Mouse (Mus musculus) ES-Bruce4 (cell line): ENCODE measurements around the gene Cfap74. TPM values are rescaled to one million over a fixed set of nuclear protein-coding genes. Genes with fewer than 3 reads are reported as not detected.
A peak's percentile ranks its signal among the peaks of the same experiment; 100 is the strongest.

ENCODE experiments used
- H3K27ac ChIP-seq: 2 replicates; pipeline ENCODE4 v1.5.1; 2012; ENCODE audit warnings: low read length, inconsistent platforms; ENCODE audit not compliant: insufficient read depth
- H3K27me3 ChIP-seq: 2 replicates; pipeline ENCODE4 v1.6.1; 2012; ENCODE audit warnings: mild to moderate bottlenecking, low read length, inconsistent platforms; ENCODE audit not compliant: control insufficient read depth, poor library complexity, insufficient read depth, severe bottlenecking
- H3K36me3 ChIP-seq: 2 replicates; pipeline ENCODE4 v1.6.1; 2012; ENCODE audit warnings: inconsistent platforms, mild to moderate bottlenecking, low read length, moderate library complexity; ENCODE audit not compliant: control insufficient read depth, poor library complexity, insufficient read depth, severe bottlenecking
- H3K4me1 ChIP-seq: one replicate; pipeline ENCODE4 v1.8.1; 2011; ENCODE audit warnings: low read length; ENCODE audit not compliant: control insufficient read depth, insufficient read depth
- H3K4me3 ChIP-seq: 2 replicates; pipeline ENCODE4 v1.5.1; 2011; ENCODE audit warnings: low read depth, mild to moderate bottlenecking, low read length
- H3K9ac ChIP-seq: 2 replicates; pipeline ENCODE4 v1.6.1; 2012; ENCODE audit warnings: low read depth, mild to moderate bottlenecking, inconsistent platforms; ENCODE audit not compliant: poor library complexity, severe bottlenecking
- H3K9me3 ChIP-seq: replicated peaks from 2 replicates; pipeline ENCODE4 v1.6.1; 2012; ENCODE audit warnings: mild to moderate bottlenecking, low read length, inconsistent platforms; ENCODE audit not compliant: control insufficient read depth, poor library complexity, insufficient read depth, severe bottlenecking
- CTCF ChIP-seq: IDR thresholded peaks from one replicate; pipeline ENCODE4 v1.8.1; 2011; ENCODE audit warnings: low read depth, low read length
- EP300 ChIP-seq: IDR thresholded peaks from 2 replicates; pipeline ENCODE4 v1.6.1; 2011; ENCODE audit warnings: low read depth, low read length; ENCODE audit not compliant: insufficient read depth
- POLR2A ChIP-seq: IDR thresholded peaks from one replicate; pipeline ENCODE4 v1.8.1; 2011; ENCODE audit warnings: low read length; ENCODE audit not compliant: insufficient read depth
- polyA plus RNA-seq: library from polyadenylated mRNA; stranded (reverse); fragments of >200 nt; gene quantifications from 2 replicates; pipeline ENCODE4 v1.2.4, GENCODE M21; 2011; ENCODE audit warnings: low read depth; ENCODE audit not compliant: missing spikeins, insufficient read depth, insufficient read length

Gene Cfap74
- polyA plus RNA-seq, 1 experiment: 3.3 TPM

- Histone ChIP-seq H3K36me3 (no peaks in the 10 kb centered on the region), H3K4me1 (no peaks in the 10 kb centered on the region), H3K9me3 (no peaks in the 10 kb centered on the region), H3K9ac (no peak overlapping the region), H3K27ac (no peak overlapping the region), H3K4me3 (peak overlapping the region; percentile 39), H3K27me3 (no peaks in the 10 kb centered on the region)
- TF ChIP-seq EP300 (no peak), POLR2A (no peak), CTCF (no peak)
Observed at GRCm38 (mm10) chr4:155398222-155398540, 10.8 kb upstream of the Cfap74 start.

DNA sequence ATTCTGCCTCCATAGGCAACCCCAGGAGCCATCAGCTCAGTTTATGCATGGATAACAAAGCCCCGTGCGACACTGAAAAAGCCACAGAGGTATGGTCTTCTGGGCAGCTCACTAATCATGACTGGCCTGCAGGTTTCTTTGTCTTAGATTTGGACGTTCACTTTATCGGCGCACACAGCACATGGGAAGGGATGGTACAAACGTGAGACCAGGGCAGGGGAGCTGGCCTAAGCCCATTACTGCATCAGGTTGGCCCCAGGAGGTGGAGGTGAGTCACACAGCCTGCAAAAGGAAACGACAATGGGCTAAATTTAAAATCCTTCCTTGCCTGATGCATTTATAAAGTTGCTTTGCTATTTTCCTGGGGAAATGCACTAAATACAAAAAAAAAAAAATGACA, 7.9 kb upstream of the Cfap74 start:
- H3K9ac ChIP-seq: no peak overlapping the region

GRCm38 (mm10) chr4:155402489-155402888, 6.5 kb upstream of the Cfap74 start:
- H3K36me3 ChIP-seq: no peaks in the 10 kb centered on the region
- no peak overlapping the region for H3K9ac ChIP-seq
- H3K27me3 ChIP-seq: no peaks in the 10 kb centered on the region
- H3K4me3 ChIP-seq: no peak overlapping the region
- peaks cover 3% of the 10 kb centered on the region; the same call in 1 of the 2 replicates for H3K9me3 ChIP-seq
- no peaks in the 10 kb centered on the region for H3K4me1 ChIP-seq
- TF ChIP-seq EP300 (no peak), CTCF (no peak), POLR2A (no peak)
- H3K27ac ChIP-seq: no peak overlapping the region

More for the DNA sequence above, 7.9 kb upstream of the Cfap74 start:
- no peaks in the 10 kb centered on the region for H3K4me1 ChIP-seq
- no peaks in the 10 kb centered on the region for H3K36me3 ChIP-seq
- peaks cover 3% of the 10 kb centered on the region; the same call in 1 of the 2 replicates for H3K9me3 ChIP-seq
- no peaks in the 10 kb centered on the region for H3K27me3 ChIP-seq
- no peak overlapping the region for H3K4me3 ChIP-seq
- H3K27ac ChIP-seq: no peak overlapping the region
- no peak for TF ChIP-seq CTCF
- TF ChIP-seq EP300: no peak
- no peak for TF ChIP-seq POLR2A

DNA sequence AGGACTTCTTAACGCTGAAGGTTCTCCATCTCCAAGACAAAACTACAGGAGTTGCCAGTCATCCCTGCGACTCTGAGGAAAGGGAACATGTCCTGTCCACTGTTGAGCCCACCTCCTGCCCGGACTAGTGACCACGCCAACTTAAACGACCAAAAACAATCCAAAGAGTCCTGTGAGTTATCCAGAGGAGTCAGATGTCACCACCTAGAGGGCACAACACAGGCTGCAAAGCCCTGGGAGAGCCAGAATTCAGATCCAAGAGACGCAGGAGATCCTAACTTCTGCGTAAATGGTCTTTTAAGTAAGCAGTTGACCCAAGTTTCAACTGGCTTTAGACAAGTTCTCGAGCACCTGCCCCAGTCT, 314 bp upstream of the Cfap74 start:
- peak overlapping the region; percentile 56 for H3K4me3 ChIP-seq
- no peak overlapping the region for H3K27ac ChIP-seq
- H3K4me1 ChIP-seq: no peaks in the 10 kb centered on the region
- peaks cover 3% of the 10 kb centered on the region; the same call in 1 of the 2 replicates for H3K9me3 ChIP-seq
- TF ChIP-seq EP300 (no peak), CTCF (peak; percentile 19)
- H3K9ac ChIP-seq: 0 out of 2 replicates have a peak overlapping the region, but pooled peaks have one; percentile 11
- no peaks in the 10 kb centered on the region for H3K27me3 ChIP-seq
- H3K36me3 ChIP-seq: no peaks in the 10 kb centered on the region

DNA sequence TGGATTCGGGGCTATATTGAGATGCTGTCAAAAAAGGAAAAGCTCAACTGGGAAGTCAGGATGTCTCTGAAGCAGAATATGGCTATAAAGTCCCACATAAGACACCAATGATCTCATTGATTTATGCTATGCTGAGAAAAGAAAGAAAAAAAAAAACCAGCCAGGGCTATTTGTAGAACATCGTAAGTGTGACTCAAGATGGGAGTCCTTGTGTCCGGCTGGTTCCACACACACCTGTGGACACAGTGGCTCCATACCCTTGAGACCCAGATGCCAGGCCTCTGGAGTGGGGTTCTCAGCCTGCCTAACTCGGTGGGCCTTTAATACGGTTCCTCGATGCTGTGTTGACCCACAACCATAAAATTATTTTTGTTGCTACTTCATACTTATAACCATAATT, 3.1 kb downstream of the Cfap74 start:
- Histone ChIP-seq H3K36me3 (no peaks in the 10 kb centered on the region), H3K9ac (no peak overlapping the region)

DNA sequence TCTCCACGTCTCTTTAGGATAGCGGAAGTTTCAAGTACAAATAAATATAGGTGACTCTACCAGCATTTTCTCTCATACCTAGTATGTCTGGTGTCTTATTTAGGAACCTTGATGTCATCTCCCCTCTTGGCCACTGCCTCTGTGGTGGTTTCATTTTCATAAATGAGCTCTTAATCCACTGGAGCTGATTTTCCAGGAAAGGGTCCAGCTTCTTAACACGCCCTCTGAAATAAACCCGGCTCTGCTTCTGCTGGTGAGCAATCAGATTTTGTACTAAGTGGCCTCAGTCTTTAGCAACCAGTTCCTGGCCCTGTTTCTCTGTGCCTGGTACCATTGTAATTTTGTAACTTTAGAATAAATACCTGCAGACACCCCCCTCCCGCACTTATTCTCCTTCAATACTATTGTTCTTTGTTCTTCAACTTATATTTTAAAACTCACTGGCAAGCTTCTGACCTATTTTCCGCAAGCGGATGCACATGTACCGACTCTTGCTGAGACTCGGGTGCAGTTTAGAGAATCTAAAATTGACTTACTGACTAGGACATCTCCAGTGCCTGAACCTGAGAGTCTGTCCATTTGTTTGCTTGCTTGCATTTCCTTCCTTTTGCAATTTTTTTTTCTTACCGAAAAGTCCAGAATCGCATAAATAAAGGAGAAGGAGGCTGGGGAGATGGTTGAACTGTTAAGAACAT, 4.8 kb downstream of the Cfap74 start:
- Histone ChIP-seq H3K36me3 (no peaks in the 10 kb centered on the region), H3K4me3 (no peak overlapping the region), H3K27me3 (no peaks in the 10 kb centered on the region), H3K4me1 (no peaks in the 10 kb centered on the region), H3K9ac (no peak overlapping the region), H3K9me3 (no peaks in the 10 kb centered on the region), H3K27ac (no peak overlapping the region)
- TF ChIP-seq EP300 (no peak), POLR2A (no peak), CTCF (no peak)

More for the DNA sequence above, 3.1 kb downstream of the Cfap74 start:
- no peaks in the 10 kb centered on the region for H3K4me1 ChIP-seq
- H3K27ac ChIP-seq: no peak overlapping the region
- no peaks in the 10 kb centered on the region for H3K27me3 ChIP-seq
- TF ChIP-seq CTCF: no peak
- TF ChIP-seq EP300: no peak
- no peak for TF ChIP-seq POLR2A
- H3K4me3 ChIP-seq: no peak overlapping the region
- H3K9me3 ChIP-seq: no peaks in the 10 kb centered on the region
